Mouse (Mus musculus) 3T3-L1 (cell line): ENCODE data around the gene Ankrd13b.
"Not testable (repeated sequence)": the region's sequence is repeated elsewhere in the genome, so short reads cannot be mapped to it uniquely, and the experiment has no call there.

Source experiments
- DNase-seq: peaks from one replicate; pipeline ENCODE4 v3.0.0-alpha.2; 2015; ENCODE audit warnings: low read depth, low spot score

The Ankrd13b gene

GRCm38 (mm10) chr11:77489591-77490235, at the start of gene Ankrd13b:
TSS of gene Ankrd13b (minus strand) at chr11:77489678.
- DNase-seq = peak; percentile 73

GRCm38 (mm10) chr11:77532202-77532846, 42.8 kb upstream of the Ankrd13b start:
- no peak for DNase-seq

DNA sequence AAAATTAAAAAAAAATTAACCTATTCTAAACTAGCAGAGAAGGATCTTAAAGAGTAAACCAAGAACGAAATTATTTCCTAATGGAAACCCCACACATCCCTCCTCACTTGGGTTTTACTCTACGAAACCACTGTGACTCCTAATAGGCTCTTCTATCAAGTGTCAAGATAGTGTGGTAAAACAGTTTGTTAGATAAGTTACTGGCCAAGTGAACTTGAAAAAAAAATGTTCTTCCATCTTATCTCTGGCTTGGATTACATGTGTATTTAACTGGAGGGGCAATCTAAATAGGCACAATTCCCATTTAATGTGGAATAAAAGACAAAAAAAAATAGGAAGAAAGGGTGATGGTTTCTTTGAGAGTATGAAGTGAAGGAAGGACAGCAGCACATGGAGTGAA, 41.4 kb upstream of the Ankrd13b start:
- no peak for DNase-seq

- no peak for DNase-seq
Measured at GRCm38 (mm10) chr11:77529644-77530043, 40.2 kb upstream of the Ankrd13b start.

DNA sequence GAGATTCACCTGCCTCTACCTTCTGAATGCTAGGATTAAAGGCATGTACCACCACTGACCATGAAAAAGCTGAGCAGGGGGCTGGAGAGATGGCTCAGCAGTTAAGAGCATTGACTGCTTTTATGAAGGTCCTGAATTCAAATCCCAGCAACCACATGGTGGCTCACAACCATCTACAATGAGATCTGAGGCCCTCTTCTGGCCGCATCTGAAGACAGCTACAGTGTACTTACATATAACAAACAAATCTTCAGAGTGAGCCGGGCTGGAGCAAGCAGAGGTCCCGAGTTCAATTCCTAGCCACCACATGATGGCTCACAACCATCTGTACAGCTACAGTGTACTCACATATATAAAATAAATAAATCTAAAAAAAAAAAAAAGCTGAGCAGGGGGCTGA, 38.9 kb upstream of the Ankrd13b start:
- DNase-seq = not testable (repeated sequence)

- DNase-seq = peak; percentile 64
Measured at GRCm38 (mm10) chr11:77525804-77526486, 36.5 kb upstream of the Ankrd13b start.

DNA sequence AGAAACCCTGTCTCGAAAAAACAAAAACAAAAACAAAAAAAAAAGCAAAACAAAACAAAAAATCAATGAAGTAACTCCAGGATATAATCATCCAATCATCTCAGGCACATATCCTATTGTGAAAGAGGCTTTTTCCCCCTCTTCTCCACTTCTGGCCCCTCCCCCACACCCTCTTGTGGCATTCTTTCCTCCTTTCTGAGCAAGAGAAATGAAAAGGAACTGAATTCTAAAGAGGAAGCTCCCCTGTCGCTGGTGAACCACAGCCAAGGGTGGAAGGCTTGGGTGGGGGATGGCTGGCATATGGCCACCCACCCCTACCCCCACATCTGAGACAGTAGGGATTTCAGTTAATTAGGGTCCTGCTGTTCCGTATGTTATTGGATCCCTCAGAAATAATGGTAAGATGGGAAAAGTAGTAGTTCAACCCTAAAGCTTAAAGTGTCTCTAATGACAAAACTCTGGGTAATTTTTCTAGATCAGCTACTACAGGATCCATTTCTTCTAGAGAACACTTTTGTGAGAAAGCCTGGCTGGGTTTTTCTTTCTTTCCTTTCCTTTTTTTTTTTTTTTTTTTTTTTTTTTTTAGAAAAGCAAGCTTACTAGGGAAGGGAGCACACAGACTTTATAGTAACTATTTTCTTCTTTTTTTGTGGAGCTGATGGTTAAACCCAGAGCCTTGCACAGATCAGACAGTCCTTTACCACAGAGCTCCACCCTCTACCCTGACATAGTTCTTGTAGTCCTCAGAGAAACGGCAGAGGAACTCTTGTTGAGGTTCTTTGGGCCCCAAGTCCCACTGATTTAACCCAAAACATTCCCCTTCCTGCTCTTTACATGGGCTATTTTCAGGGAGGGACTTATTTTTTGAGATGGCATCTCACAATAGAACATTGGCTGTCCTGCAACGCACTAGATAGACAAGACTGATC, 31.4 kb upstream of the Ankrd13b start:
- DNase-seq = no peak

- DNase-seq = no peak
Measured at GRCm38 (mm10) chr11:77519043-77519442, 29.6 kb upstream of the Ankrd13b start, which contains the start of gene Gm10392. TSS of gene Gm10392 (minus strand) at chr11:77519198.

- no peak for DNase-seq
Measured at GRCm38 (mm10) chr11:77518051-77518798, 28.7 kb upstream of the Ankrd13b start.

DNA sequence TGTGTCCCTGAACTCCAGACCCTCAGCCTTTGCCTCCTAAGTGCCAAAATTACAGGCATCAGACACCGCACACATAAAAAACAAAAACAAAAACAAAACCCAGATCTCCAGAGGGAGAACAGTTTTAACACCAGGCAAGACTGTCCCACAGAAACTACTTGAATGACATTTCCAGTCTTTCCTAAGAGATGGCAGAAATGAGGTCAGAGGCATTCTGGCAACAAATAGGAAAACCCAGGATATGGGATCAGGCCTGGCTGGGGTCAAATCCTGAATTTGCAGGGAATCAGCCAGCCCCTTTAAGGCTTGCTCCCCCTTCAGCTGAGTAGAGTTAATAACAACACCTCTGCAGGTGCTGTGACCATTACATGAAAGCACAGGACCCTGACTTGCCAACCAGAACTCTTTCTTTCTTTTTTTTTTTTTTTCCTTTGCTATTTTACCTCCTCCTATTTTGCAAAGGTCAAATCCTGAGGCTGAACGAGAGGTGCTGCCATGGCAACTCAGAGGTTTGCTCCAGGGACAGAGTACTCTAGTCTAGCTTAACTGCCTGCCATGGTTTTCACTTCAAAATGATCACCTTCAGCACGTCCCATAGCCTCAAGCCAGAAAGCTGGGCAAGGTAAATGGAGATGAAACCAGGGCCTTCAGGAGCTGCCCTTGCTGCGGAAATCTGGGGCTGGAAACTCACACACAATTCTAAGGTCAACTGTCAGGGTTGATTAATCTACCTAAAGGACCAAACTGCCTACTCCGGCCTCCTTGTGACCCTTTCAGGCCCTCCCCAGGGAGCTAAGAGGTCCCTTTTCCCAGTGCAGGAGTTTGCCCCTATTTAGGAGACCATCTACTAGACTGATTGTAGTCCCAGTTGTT, 27.3 kb upstream of the Ankrd13b start:
- no peak for DNase-seq

DNA sequence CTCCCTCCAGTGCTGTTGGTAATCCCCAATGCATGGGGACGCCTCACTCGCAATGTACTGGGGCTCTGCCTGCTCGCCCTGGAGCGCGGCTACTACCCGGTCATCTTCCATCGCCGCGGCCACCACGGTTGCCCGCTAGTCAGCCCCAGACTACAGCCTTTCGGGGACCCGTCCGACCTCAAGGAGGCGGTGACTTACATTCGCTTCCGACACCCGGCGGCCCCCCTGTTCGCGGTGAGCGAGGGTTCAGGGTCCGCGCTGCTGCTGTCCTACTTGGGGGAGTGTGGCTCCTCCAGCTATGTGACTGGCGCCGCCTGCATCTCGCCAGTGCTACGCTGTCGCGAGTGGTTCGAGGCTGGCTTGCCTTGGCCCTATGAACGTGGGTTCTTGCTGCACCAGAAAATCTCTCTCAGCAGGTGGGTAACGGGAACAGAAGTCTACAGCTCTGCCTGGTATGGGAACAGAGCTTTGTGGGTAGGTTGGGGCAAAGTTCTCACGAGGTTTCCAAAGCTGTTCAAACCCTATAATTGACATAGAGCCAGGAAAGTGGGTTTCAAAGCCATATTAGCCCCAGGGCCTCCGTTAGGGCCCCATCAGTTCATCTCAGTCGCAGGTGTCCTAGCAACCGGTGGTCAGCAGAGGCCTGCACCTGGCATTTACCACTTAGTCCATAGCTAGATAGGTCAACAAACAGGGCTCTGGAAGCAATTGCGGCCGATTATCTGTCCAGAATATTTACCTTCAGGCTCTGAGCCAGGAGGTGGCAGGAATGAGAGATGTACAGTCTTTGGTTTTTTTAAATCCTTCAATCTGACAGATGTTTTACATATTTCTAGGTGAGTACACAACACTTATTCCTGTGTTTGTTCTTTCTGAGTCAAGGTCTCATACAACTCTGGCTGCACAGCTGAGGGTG, 26.4 kb upstream of the Ankrd13b start, which contains the start of gene Trp53i13:
Gene Trp53i13, minus strand, starts transcription at position 344 of the 916 bp plus-strand sequence.
- no peak for DNase-seq

- no peak for DNase-seq
Measured at GRCm38 (mm10) chr11:77514832-77515636, 25.6 kb upstream of the Ankrd13b start, which contains the start of gene Abhd15. TSS of gene Abhd15 (plus strand) at chr11:77515121.

DNA sequence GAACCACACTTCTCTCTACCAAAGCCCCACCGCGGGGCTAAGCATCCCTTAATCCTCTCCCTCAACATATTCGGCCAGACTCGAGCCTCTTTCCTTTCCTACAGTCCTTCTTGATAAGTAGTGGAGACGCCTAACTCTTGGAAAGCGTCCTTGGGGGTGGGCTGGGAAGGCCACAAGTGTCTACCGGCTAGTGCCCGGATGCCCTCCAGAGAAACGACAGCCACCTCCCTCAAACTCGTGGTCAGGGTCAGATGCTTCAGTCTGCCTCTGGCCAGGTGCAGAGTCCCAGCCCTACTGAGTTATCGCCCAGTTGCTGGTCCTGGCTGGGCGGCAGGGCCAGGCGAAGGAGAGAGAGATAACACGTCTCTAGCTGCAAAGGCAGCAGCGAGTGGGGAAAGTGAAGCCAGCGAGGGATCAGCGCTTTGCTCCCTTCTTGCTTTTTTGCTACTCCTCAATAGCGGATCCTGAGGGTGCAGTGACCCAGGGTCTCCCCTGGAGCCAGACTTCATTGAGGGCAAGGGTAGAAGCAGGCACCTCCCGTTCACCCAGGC, 24.9 kb upstream of the Ankrd13b start:
- DNase-seq = no peak

GRCm38 (mm10) chr11:77513811-77514170, 24.3 kb upstream of the Ankrd13b start:
- peak; percentile 71 for DNase-seq

- peak; percentile 80 for DNase-seq
Measured at GRCm38 (mm10) chr11:77512891-77513810, 23.7 kb upstream of the Ankrd13b start.

DNA sequence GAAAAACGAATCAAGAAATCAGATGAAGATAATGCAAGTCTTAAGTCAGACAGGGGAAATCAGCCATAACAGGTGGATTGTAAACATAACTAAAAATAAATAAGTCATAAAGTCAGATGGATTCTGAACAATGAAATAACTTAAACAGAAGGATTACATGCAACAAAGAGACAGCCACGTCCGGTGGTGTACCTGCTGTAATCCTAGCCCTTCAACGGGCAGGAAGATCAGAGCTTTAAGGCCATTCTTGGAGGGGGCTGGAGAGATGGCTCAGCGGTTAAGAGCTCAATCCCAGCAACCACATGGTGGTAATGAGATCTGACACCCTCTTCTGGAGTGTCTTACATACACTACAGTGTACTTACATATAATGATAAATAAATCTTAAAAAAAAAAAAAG, 21.9 kb upstream of the Ankrd13b start:
- DNase-seq = no peak
